Mouse (Mus musculus): ENCODE measurements around the gene Klk11.

The Klk11 gene

DNA sequence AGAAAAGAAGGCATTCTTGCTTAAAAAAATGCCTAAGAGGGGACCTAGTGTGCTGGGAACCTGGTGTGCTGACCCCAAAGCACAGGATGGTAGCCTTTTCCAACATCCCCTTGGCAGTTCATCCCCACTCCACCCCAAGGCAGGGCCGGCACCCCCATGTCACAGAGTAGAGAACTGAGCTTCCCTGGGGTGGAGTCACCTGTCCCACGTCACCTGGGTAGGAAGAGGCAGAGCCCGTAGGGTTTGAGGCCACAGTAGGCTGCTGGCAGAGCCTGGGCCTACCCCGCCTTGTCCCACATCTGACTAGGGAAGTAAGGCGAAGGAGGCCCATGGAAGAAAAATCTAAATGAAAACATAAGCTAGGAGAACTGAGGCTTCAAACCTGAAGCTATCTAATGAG lies at the start of gene Klk11:
Klk11 (plus strand) TSS at position 241 of the 400 bp plus-strand sequence.
- DNase-seq (ENCODE audit: low read depth, low spot score) = no peak

DNA sequence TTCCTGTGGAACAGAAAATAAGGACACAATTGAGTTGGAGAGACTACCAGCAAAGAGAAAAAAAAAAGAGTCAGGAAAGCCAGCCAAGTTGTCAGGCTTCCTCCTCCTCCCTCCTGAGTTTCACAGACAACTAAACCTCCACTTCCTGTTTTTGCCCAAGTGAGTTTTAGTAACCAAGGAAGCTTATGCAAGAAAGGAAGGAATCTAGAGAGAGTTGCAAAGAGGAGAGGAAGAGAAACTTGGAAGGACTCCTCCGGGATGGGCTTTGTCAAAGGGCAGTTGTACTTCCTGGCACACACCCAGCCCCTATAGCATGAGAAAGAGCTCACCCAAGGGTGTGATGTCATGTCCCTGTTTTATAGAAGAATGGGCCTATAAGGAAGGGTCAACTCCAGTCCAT lies 26.6 kb upstream of the Klk11 start:
- peak; percentile 58 for DNase-seq (ENCODE audit: low read depth, low spot score)

DNA sequence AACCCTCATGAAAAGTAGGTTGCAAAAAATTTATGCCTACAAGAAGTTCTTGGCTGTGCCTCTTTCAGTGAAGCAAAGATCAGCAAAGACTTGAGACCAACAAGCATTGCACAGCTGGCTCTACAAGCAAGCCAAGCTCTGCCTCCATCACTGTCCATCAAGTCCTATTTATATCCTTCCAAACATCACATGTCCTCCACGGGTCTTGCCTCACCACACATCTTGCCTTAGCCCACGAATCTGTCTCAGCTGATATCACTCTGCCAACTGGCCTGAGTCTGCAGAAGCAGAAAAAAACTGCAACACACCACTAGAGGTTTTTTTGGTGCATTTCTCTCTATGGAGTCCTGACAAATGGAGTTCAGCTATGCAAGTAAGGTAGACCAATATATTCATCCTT lies 21.6 kb upstream of the Klk11 start:
- no peak for DNase-seq (ENCODE audit: low read depth, low spot score)

DNA sequence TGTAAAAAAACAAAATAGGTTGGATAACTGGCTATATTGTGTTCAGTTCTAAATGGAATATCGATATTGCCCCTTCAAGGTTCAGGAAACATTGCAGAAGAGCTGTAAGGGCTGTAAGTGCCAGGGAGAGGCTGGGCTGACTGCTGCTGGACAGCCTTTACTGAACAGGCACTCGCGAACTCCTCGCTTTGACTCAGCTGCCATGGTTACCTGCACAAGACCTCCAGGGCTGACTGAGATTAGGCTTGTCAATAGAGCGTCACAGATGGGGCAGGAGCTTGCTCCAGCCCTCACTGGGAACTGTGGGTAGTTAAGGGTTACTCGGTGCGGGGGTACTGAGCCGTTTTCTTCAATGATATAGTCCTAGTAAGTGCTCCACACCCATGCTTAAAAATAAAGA lies 7.9 kb upstream of the Klk11 start:
- no peak for DNase-seq (ENCODE audit: low read depth, low spot score)

DNA sequence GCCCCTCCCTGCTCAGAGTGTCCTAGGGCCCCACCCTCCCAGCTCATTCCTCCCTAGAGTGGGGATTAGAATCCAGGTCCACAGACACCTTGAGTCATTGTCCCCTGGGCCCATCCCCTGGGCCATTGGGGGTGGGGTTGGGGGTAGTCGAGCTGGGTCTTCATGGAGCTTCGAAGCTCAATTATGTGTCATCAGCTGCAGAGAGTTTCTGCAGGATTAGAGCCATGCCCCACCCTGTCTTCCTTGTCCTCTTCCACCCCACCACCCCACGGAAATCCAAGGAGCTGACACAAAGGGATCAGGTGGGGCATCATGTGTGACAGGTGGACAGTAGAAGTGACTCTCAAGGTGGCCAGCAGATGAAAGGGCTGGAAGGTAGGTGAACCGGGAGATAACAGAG lies 5.8 kb upstream of the Klk11 start, which contains the start of gene Klk12:
Klk12 (plus strand) TSS at position 301 of the 400 bp plus-strand sequence.
- DNase-seq (ENCODE audit: low read depth, low spot score) = no peak

DNA sequence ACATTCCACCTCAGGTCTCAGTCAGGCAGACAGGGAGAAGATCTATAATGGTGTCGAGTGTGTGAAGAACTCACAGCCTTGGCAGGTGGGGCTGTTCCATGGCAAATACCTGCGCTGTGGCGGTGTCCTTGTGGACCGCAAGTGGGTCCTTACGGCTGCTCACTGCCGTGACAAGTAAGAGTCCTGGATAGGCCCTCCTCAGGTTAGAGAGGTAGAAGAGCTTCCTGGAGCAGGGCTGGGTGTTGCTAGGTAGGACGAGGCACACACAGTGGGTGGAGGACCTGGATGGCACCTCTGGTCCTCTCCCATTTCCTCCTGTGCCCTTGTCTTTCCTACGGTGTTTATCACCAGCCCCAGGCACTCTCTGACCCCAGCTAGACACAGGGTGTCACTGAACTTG lies 4.8 kb upstream of the Klk11 start:
- DNase-seq (ENCODE audit: low read depth, low spot score) = no peak

DNA sequence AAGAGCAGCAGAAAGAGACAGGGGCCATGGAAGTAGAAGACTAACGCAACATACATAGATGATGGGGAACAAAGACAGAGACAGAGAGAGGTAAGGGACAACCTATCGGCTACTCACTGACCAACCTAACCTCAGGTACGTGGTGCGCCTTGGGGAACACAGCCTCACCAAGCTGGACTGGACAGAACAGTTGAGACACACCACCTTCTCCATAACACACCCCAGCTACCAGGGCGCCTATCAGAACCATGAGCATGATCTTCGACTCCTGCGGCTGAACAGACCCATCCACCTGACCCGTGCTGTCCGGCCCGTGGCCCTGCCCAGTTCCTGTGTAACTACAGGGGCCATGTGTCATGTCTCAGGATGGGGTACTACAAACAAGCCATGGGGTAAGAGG lies 3.7 kb upstream of the Klk11 start:
- DNase-seq (ENCODE audit: low read depth, low spot score) = no peak

DNA sequence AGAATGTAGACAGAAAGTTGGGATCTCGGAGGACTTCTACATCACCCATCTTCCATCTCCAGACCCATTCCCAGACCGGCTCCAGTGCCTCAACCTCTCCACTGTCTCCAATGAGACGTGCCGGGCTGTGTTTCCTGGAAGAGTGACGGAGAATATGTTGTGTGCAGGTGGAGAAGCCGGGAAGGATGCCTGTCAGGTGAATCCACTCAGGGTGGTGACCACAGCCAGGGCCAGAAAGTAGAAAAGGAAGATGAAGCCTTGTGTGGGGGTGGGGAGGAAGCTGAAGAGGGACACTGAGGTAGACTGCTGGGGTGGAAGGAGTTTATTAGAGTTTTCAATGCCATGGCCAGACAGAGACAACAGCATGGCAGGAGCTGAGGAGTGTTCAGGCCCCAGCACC lies 2.5 kb upstream of the Klk11 start:
- DNase-seq (ENCODE audit: low read depth, low spot score) = no peak

DNA sequence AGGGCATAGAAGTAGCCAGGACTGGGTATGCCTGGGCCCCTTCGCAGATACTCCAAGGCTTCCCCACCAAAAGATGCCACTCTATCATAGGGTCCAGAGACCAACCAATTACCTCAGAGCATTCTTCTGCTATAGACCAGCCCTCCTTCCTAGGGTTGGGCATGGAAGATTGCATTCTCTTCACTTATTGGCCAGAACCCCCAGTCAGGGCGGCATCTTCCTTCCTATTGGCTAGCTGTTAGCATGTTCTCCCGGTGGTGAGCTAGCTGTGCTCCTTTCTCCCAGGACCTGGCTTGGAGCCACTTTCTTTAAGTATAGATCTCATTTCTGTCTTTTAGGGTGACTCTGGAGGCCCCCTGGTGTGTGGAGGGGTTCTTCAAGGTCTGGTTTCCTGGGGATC lies 1.5 kb upstream of the Klk11 start:
- no peak for DNase-seq (ENCODE audit: low read depth, low spot score)

DNA sequence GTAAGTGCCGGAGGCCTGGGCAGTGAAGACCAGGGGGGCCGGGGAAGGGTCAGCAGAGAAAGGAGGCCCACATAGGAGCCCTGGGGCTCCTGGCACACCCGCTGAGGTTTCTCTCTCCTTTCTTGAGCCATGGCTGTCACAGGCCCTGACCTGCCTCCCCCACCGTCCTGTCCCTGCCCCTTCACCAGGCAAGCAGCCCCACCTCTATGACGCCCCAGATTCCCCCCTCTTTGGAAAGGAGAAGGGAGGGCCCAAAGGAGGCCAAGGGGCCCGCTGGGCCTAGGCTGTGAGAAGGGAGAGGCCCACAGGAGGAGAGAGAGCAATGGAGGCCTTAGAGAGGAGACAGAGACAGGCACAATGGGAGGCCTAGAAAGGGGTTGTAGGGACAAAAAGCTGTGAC lies 398 bp downstream of the Klk11 start:
- DNase-seq (ENCODE audit: low read depth, low spot score) = no peak

DNA sequence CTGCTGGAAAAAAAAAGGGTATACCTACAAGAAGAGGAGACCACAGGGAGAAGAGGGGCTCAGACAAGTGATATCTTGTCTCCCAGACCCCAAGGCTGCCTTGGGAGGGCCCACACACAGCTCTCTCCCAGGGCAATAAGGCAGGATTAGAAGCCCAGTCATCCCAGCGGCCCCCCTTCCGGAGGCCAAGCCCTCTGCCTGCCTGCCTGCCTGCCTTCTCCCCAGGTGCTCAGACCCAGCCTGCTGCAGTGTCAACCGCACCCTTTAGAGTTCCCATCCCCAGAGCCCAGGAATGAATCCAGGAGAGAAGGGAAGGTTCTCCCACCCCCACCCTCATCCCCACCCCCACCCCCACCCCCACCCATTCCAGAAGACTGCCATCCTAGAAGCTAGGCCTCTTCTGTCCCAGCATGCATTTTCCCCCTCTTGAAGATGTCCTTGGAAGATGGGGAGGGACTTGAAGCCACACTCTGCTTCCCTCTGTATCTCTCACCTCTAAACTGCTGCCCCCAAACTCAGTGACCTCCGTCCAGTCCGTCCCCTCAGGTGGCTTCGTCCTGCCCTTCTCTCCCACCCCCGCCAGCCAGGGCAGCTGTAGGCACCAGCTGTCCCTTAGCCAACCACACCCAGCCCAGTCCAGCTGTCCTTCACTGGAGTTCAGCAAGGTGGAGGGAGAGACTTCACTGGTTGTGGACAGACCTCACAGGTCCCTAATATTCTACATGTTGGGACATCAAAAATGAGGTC lies 1.1 kb downstream of the Klk11 start:
- no peak for DNase-seq (ENCODE audit: low read depth, low spot score)

DNA sequence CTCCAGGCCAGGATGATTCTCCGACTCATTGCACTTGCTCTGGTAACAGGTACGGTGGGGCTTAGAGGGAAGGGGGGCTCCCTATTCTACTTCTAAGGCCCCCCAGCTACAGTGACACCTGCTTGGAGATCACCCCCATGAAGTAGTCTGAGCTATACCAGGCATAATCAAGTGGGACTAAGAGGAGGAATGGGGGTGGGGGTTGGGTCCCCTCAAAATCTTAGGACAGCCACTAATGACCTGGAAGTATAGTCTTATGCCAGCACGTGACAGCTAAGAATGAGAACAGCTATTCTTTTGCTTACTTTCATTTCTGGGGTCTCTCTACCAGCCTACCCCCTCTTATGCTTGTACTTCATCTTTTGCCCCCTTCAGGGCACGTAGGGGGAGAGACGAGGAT lies 2.1 kb downstream of the Klk11 start:
- DNase-seq (ENCODE audit: low read depth, low spot score) = no peak

DNA sequence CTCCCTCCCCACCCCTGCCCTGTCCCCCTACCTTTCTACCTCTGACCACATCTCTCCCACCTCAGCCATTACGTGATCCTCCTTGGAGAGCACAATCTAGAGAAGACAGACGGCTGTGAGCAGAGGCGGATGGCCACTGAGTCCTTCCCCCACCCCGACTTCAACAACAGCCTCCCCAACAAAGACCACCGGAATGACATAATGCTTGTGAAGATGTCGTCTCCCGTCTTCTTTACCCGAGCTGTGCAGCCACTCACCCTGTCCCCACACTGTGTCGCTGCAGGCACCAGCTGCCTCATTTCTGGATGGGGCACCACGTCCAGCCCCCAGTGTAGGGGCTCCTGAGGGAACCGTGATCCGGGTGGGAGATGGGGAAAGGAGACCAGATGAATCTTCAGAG lies 3.0 kb downstream of the Klk11 start:
- DNase-seq (ENCODE audit: low read depth, low spot score) = no peak

DNA sequence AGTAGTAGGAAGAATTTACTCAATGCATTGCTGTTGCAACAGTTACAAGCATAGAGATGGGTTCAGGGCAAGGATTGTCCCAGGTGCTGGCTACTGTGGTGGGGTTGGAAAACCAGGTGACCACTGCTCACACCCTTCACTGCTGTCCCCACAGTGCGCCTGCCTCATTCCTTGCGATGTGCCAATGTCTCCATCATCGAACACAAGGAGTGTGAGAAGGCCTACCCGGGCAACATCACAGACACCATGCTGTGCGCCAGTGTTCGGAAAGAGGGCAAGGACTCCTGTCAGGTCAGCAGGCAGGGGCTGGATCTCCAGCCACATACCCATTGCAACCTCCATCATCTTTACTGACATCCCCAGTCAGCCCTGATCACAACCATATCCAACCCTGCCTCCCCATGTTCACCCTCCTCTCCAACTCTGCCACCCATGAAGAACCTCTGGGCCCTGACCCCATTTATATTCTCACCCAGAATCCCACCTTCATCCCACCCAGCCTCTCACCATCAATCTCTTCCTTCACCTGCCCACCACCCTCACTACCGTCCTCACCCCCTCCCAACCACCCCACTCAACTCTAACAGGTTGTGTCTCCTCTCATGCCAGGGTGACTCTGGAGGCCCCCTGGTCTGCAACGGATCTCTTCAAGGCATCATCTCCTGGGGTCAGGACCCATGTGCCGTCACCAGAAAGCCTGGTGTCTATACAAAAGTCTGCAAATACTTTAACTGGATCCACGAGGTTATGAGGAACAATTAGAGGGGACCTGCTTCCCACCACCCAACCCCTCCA lies 4.0 kb downstream of the Klk11 start:
- no peak for DNase-seq (ENCODE audit: low read depth, low spot score)

DNA sequence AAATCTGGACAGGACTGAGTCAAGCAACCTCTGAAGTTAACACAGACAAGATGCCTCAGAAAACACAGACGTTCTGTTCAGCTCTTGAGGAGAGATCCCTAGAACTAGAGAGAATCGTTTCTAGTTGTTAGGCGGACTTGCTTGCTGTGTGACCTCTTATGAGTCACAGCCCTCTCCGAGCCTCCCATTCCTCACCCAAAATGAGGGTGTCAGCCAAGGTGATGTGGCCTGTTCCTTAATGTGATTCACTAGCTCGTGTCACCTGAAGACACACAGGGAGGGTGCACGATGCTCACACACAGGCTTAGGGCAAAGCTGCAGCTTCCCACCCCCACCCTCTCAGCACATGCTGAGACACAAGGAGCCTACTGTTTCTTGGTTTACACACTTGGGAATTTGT lies 5.8 kb downstream of the Klk11 start:
- DNase-seq (ENCODE audit: low read depth, low spot score) = no peak

DNA sequence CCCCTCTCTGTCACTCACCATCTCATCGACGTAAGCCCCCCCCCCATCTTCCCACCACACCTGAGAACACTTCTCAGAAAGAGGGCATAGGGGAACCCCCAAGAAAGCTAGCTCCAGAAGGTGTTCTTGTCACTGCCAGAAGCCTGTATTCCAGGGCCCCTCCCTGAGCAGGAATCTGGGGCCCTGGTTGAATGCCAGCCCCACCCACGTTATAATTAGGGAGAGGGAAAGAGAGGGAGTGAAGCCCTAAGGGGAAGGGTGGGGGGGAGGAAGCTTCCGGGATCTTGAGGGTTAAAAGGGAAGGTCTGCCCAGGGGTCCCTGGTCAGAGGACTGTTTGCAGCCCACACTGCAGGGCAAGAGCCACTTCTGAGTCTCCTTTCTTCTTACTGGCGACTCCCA lies 6.3 kb downstream of the Klk11 start, which contains the start of gene Klk10:
Klk10 (plus strand) TSS at position 290 of the 400 bp plus-strand sequence.
- no peak for DNase-seq (ENCODE audit: low read depth, low spot score)

DNA sequence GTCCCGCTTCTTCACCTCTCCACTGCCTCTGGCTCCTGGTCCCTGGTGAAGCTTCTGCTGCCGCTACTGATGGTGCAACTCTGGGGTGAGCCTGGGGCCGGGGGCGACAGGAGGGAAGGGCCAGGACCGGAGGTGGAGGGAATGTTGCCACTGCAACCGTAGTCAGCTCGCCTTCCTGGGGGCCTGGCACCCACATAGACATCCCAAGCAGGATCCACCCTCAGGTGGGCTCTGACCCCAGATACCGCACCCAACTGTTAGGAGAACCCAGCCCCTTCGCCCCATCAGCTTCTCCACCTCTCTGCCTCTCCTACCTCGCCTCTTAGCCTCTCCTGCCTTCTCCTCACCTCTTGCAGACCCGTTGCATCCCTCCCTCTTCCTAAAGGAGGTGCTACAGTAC lies 7.1 kb downstream of the Klk11 start:
- DNase-seq (ENCODE audit: low read depth, low spot score) = no peak

DNA sequence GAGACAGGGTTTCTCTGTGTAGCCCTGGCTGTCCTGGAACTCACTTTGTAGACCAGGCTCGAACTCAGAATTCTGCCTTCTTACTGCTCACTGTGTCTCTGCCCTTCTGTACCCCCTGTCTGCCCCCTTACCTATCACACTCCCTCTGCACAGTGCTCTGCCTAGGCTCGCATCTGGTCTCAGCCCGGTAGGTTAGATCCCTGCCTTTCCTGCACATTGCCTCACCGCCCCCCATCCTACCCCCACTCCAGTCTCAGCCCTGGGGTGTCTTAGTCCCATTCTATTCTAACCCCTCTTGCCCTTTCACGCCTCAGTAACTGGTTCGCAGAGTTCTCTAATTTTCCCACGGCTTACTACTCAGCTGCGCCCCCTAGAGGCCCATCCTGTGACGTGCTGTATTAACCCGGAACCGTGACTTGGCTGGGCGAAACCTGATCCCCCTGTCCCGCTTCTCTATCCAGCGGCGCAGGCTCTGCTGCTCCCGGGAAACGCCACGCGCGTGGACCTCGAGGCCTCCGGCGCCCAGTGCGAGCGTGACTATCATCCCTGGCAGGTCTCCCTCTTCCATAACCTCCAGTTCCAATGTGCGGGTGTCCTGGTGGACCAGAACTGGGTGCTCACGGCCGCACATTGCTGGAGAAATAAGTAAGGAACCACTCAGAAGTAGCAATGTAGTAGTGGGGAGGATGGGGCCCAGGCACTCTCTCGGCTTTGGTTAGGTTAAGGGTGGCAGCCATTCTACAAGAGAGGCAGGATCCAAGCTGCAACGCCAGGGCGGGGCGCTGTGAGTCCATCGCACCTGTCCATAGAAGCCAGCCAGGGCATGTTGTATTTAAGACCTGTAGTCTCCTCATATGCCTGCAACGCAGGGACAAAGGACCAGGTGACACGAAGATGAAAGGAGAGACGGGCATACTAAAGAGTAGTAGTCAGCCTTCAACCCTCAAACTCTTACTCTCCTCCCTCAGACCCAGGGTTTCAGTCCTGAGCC lies 8.2 kb downstream of the Klk11 start:
- no peak for DNase-seq (ENCODE audit: low read depth, low spot score)

DNA sequence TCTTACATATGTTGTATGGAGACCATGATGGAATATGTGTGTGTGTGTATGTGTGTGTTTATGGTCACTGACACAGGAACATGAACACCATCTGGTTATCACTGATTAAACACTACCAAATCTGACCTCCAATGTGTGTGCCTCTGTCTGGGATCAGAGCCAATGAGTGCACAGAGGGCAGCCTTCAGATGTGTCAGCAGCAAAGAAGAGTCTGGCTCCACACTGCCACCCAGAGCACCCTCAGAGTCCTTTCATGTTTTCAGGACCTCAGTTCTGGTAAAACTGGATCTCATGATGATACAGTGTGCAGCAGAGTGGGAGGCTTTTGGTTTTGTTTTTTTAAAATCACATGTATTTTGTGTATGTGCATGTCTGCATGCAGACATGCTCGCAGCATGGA lies 10.9 kb downstream of the Klk11 start:
- no peak for DNase-seq (ENCODE audit: low read depth, low spot score)

DNA sequence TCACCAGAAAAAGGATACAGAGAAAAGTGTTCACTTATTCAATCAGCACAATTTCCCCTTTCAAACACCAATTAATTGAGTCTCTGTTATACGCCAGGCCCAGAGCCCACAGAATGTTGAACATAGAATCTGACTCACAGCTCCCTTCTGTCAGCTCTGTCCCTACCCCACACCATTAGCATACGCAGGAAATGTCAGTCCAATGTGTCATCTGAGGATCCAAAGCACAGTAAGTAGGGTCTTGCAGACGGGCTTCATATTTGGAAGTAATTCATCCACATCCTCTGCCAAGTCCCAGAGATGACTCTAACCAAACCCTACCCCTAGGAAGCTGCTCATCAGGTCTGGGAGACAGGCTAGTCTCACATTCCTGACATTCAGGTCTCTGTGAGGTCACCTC lies 13.7 kb downstream of the Klk11 start:
- DNase-seq (ENCODE audit: low read depth, low spot score) = no peak

DNA sequence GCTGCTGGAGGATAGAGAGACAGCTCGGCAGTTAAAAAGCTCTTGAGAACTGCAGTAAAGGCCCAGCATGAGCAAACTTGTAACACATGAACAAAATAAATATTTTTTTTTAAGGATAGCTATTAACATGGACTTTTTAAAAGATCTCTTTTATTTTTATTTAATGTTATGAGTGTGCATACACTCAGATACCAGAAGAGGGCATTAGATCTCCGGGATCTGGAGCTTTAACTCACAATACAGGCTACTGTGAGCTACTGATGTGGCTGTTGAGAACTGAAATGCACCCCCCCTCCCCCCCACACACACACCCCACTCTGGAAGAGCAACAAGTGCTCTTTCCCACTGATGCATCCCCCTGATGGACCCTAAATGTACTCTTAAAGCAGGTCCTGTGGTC lies 14.9 kb downstream of the Klk11 start:
- no peak for DNase-seq (ENCODE audit: low read depth, low spot score)

DNA sequence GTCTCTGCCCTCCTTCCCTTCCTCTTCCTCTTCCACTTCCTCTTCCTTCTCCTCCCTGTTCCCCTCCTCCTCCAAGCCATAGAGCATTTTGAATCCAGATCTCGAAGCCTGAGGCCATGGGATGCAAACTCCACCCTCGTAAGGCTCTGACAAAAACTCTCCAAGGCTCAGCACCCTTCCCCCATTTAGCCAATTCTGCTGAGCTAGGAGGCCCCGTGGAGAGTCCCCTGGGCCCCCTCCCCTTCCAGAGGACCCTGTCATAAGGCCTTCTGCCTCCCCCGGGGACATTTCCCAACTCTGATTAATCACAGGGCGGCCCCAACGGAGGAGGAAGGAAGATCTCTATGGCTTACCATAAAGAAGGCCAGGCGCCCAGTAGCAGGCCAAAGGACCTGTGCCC lies 17.2 kb downstream of the Klk11 start, which contains the start of gene Klk9:
Klk9 (plus strand) TSS at position 301 of the 400 bp plus-strand sequence.
- DNase-seq (ENCODE audit: low read depth, low spot score) = no peak

All from telencephalon, adult 2 months (tissue).